Mouse (Mus musculus) kidney, postnatal 4 days (tissue): ENCODE measurements around the gene Gm2035.
"Not testable (repeated sequence)": the region's sequence is repeated elsewhere in the genome, so short reads cannot be mapped to it uniquely, and the experiment has no call there.

Experiments
- DNase-seq, 2 experiments: peaks; one replicate each; pipeline ENCODE4 v3.0.0; 2021; ENCODE audit warnings: mixed read lengths in 2 of 2

Gm2035 gene

GRCm38 (mm10) chr12:87919721-87920120 is at the start of gene Gm2035:
Gene Gm2035 (minus strand): TSS chr12:87919857.
- not testable (repeated sequence) for DNase-seq

GRCm38 (mm10) chr12:87953780-87954179 is 34.1 kb upstream of the Gm2035 start, which contains the start of gene Gm2042:
Gene Gm2042 (plus strand): TSS chr12:87954080.
- not testable (repeated sequence) for DNase-seq

- DNase-seq, result not testable (repeated sequence)
Measured at GRCm38 (mm10) chr12:87895070-87895469, 24.6 kb downstream of the Gm2035 start, which contains the start of gene Gm2022. Gene Gm2022 (plus strand): TSS chr12:87895370.

- not testable (repeated sequence) for DNase-seq
Measured at GRCm38 (mm10) chr12:87873772-87874171, 45.9 kb downstream of the Gm2035 start, which contains the start of gene Gm2016. Gene Gm2016 (plus strand): TSS chr12:87874072.
